Mouse (Mus musculus) 3134 (cell line): ENCODE results near the gene Gtf3c1.

Source experiments
- DNase-seq: peaks from one replicate; pipeline ENCODE4 v3.0.0-alpha.2; 2011; ENCODE audit warnings: low spot score; ENCODE audit not compliant: insufficient read length; ENCODE audit errors: extremely low read depth

Gtf3c1 gene

DNA sequence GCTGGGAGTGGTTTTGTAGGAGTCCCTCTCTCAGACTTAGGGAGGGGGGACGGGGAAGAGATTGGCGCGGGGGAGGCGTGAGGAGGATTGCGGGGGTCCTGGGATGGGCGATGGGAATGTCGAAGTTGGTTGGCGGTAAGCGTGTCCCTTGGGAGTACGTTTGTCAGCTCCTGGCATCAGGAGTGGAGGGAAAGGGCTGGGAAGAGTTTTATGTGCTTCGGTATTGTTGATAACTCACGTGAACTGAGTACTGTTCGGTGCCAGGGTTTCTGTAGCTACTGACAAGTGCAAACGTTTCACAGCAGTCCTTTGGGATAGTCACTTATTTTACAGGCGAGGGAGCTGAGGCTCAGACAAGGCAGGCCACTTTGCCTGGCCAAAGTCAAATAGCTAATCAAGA is 520 bp upstream of the Gtf3c1 start:
- no peak for DNase-seq

DNA sequence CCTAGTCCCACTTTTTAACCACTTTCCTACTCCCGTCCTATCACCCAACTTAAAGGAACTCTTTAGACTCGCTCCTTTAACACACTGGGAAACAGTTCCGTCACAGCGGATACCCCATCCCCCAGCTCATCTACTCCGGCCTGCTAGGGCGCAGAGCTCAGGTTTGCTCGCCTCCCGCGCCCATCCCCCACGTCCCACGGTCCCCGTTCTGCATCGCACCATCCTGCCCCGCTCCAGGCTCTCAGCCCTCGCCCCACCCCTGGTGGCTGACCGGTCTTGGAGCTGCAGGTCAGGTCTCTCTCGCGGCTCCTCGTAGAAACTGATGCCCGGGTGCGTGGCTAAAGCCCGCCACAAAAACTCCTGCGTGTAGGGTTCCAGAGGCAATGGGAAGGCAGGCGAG is 394 bp downstream of the Gtf3c1 start:
- no peak for DNase-seq

DNA sequence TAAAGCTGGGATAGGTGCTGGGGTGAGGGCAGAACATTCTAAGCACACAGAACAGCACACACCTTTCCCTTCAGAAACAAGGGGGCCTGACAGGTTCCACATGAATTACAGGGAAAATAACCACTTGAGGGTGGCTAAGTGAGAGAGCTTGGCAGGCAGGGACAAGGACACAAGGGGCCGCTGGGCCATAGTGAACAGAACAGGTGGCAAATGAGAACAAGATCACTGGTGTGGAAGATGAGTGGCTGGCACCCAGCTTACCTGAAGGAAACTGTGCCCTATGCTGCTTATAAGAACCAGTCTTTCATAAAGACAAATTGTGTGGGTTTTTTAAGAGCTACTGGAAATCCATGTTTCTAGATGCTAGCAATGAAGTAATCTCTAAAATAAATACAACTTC is 4.8 kb downstream of the Gtf3c1 start:
- no peak for DNase-seq

DNA sequence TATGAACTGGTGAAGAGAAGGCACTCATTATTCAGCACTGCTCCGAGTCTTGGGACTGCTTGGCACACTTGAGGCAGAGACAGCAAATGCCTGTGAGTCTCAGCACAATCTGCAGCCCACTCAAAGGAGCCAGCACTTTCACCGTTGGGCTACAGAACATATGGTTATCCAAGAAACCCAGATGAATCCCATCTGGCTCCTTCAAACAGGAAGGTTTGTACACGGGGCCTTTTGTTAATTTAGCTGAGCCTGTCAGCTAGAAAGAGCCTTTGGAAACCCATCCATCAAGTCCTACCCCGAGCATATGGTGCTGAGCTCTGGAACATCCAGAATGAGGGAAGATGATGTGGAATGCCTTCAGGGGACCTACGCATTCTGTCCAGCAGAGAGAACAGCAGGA is 13.5 kb downstream of the Gtf3c1 start:
- DNase-seq = no peak

DNA sequence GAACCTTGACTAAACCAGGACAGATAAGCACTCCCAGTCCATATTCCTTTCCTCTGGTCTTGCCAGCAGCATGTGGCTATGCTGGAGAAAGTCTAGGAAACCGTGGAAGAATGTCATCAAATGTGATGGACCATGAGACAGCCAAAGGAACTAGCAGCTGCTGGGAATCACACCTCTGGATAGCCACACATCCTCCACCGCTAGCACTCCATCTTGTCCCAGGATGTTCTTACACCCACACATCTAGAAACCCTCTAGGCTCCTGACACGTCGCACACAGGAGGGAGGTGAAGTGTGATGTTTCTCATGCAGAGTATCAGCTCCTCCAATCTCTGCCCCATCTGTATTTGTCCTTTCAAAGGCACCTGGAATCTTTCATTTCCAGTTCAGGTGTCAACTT is 17.1 kb downstream of the Gtf3c1 start:
- DNase-seq = no peak

DNA sequence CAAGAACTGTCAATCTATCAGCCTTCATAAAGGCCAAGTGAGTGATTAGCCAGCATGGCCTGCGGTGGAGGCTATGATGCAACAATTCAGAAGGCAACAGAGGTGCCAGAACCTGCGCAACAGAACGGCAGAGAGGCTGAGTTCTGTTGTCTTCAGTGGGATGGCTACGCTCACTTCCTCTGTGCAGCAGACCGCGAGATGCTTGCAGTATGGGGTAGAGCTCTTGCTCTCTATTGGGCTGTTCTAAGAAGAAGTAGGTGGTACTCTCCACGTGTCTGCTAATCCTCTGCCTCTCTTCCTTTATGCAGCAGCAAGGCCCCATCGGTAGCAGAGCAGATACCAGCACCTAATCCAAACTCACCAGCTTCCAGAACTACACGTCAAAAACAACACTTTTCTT is 27.6 kb downstream of the Gtf3c1 start:
- no peak for DNase-seq

DNA sequence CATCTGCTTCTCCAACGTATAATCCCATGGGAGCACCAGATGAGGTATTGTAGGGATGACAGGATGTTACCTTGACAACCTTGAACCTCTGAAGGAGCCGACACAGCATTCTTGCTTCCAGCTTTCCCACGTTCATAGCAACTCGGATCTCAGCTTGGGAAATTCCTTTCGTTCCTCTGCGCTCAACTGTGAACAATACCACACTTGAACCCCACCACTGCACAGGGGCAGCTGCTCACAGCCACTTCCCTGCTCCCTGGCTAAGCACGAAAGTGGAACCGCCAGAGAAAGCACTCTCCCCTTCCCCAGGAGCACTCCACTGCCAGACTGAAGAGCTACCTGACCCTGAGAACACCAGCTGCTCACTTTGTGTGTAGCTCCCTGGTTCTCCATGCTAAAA is 28.8 kb downstream of the Gtf3c1 start:
- DNase-seq = no peak

DNA sequence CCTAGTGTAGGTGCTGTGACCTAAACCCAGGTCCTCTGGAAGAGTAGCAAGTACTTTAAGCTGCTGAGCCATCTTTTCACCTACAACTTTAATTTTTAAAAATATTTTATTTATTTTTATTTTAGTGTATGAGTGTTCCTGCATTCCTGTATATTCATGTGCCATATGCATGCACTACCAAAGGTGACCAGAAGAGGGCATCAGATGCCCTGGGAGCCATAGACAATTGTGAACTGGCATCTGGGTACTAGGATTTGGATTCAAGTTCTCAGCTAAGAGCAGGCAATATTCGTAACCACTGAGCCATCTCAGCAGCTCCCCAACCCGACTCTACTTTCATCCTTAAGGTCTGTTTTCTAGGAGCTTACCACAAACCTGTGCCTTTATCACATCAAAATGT is 32.7 kb downstream of the Gtf3c1 start:
- DNase-seq = no peak

DNA sequence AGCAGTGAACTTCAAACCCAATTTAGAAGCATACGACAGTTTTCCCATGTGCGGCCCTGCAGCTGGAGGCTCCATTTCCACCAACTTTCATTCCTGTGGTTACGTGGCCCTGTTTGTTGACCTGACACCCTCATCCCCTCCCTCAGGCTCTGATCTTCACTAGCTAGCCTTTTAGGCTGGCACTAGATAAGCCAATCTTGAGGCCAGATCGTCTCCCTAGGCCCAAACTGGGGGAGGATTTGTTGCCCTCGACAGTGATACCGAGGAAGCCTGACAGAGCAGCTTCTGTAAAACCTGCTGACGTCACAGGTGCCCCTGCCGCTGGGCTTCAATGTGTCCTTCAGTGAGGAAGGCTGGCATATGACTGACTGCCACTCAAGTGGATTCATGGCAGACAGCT is 36.2 kb downstream of the Gtf3c1 start:
- no peak for DNase-seq

DNA sequence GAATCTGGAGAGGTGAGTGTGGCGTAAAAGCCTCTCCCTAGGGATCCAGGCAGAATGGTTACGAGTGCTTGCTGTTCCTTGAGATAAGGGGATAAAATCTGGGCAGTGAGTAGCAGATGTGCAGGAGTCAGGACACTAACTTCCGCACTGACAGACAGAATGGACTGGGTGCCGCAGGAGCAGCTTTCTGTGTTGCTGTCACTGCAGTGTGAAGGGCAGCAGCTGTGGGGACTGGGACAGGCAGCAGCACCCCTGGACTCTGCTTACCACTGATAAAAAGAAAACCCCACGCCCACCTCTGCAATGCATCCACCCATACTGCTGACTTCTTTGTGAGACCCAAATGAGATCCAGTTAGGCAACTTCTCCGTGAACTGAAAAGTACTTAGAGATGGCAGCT is 36.7 kb downstream of the Gtf3c1 start:
- no peak for DNase-seq

DNA sequence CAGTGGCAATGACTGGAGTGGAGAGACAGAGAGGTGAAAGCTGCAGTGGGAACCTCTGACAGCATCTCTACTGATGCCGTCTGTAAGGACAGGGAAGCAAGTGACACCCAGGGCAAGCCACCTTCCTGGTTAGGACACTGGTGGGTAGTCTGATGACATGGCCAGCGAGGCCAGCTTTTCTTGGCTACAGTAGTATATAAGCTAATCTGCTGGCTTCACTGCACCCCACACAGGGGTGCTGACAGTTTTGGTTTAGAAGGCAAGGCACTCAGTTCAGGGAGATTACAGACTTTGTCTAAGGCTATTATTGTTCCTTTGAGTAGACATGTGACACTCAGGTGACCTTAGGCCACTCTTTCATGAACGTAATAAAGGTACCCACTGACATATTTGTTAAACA is 43.9 kb downstream of the Gtf3c1 start:
- DNase-seq = no peak

DNA sequence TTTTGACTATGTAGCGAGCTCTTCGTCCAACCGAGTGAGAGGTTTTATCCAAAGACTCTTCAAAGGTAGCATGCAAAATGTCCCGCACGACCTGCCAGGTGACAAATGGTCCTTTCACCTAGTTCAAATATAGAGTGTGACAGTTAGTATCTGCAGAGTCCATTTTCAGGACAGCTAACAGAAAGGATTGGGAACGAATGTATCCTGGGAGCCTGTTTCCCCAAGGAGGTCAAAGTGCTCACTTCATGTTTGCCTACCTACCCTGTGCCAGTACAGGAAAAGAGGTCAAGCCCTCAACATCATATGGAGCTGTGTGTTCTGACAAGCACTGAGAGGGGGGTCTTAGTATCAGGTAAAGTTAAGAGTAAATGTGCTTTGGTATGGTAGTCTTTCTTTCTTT is 50.1 kb downstream of the Gtf3c1 start:
- DNase-seq = no peak

DNA sequence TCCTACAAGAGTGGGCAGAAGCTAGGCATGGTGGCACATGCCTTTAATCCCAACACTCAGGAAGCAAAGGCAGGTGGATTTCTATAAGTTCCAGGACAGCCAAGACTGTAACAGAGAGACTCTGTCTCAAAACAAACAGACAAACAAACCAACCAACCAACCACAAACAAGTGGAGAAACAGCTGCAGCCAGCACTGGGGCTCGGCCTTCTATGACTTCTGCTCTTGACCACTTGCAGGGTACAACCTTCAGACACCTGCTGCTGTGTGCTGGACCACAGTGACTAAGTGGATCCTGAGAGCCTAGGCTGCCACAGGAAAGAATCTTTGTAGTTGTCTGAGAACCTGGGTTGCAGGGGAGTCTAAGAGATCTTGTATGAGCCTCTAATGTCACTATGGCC is 58.6 kb downstream of the Gtf3c1 start:
- DNase-seq = no peak

DNA sequence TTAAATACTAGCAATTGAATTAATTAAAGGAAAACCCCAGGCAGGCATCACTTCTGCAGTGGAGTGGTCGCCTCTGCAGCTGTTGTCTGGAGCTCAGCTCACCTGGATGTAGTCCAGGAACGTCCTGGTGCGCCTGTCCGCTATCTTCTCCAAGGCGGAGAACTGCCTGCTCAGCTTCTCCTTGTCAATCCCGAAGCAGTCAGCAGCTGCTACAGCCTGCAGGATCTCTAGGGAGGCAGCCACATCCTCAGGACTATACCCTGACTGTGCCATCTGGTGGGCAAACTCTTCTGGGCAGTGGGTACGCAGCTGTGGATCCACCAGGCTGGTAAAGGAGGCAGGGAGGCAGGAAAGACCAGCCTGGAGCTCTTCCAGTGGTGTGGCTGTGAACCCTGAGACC is 62.2 kb downstream of the Gtf3c1 start:
- DNase-seq = no peak

DNA sequence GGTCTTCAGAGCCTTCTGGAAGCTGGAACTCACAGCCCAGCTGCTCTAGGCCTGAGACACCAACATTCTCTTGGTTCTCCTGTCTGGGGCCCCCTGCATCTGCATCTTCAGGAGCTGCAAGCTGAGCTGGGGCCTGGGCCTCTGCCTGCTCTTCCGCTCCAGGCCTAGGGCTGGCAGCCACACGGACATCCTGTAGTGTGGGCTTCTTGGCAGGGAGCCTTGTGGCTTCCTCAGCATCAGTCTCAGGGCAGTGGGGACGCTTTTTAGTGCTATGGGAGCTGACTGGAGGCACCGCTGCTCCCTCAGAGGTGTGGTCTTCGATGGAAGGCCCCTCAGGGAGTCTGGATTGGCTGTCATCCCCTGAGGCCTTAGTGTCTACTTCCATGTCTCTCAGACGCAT is 63.7 kb downstream of the Gtf3c1 start:
- no peak for DNase-seq

DNA sequence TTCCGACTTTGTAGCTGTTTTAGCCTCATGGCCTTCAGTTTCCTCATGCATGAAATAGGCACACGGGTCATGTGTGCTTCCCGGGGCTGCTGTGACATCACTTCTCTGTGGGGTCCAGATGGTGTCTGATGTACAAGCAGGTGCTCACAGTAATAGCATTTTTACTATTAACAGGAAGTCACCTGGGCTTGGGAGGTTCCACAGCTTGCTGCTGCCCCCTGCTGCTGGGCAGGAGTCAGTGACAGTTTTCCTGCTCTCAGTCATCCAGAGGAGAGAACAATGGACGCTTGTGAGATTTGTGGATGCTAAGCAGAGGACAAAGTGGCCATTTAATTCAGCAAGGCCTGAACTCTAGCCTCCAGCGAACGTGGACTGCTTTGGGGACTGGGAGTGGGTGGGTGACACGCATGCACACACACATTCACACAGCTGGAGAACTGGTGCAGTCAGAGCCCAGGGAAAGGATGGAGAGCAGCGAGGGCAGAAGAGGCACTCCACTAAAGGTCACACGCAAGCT is 68.7 kb downstream of the Gtf3c1 start:
- DNase-seq = no peak

DNA sequence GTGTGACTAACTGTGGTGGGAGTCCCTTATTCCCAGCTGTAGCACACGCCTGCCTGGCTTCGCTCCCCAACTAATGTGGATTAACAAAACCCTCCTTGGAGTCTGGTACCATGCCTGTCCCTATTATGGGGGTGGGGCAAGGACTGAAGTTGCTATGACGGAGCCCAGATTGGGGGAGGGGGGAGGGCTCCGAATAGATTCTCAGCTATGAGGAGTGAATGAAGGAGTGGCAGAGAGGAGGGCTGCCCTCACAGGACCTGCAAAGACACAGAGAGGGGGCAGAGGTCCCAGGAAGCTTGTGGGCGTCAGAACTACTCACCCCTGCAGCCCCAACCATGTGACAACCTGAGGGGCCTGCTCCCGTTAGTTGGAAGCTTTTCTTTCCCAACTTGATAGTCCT is 69.2 kb downstream of the Gtf3c1 start:
- DNase-seq = no peak

DNA sequence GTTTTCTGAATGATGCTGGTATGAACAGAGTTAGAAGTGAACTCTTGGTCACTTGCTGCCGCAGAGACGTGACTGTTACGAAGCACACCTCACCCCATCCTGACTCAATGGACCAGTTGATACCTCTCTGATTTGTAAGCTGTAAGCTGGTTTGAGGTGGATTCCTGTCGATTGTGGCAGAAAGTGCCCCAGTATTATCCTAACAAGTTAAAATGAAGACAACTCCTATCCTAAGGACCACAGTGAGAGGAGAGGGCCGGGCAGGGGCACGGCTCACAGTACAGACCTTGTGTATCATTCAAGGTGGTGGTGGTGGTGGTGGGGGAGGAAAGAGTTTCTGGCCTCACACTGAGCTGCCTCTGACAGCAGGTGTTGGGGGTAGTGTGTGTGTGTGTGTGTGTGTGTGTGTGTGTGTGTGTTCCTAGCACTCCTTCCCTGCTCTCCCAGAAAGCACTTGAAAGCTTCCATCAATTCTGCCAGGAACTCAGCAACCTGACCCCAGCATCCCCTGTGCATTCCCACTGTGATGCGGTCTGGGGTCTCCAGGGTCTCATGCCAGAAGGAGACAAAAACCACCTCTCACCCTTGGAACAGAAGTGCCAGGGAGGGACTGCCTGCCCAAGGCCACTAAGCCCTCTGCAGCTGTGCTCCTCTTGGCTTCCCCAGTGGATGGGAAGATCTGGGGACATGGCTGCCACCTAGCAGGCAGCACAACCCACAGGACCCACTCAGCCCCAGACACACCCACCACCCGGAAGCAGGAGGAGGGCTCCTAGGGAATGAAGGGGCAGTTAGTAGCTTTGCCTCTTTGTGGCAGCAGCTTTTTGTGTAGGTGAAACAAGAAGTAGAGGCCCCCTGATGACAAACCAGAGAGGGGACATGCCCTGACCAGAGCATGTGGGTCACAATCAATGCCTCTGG is 70.1 kb downstream of the Gtf3c1 start:
- no peak for DNase-seq

DNA sequence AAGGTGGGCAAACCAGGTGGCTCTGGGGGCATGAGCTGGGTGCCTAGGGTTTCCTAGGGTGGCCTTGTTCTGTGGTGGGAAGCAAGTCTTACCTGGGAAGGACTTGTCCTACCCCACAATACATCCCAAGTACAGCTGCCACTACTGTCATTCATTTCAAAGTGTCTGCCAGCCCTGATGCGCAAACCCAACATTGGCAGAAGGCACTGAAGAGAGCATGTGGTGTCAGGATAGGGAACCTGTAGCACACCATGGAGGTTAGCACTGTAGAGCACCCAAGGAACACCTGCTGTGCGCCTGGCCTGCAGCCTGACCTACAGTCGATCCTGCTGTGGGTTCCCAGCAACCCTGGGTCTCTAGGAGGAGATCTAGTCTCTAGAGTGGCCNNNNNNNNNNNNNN is 76.6 kb downstream of the Gtf3c1 start:
- DNase-seq = no peak

DNA sequence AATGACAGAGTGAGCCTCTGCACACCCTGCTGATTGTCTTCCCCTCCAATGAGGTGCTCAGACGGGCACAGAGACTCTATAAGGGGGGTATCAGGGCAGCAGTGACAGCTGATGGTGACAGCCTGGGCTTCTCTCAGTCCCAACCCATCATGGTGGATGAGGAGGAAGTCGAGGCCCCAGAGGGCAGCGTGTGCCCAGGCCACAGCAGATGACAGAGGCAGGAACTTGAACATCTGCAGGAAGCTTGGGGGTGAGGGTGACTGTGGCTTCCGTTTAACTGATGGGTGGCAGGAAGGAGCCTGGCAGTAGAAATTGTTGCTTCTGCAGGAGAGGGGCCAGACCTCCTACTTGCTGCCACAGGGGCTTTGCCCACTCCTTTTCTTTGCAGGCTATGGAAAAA is 77.3 kb downstream of the Gtf3c1 start:
- DNase-seq = no peak

DNA sequence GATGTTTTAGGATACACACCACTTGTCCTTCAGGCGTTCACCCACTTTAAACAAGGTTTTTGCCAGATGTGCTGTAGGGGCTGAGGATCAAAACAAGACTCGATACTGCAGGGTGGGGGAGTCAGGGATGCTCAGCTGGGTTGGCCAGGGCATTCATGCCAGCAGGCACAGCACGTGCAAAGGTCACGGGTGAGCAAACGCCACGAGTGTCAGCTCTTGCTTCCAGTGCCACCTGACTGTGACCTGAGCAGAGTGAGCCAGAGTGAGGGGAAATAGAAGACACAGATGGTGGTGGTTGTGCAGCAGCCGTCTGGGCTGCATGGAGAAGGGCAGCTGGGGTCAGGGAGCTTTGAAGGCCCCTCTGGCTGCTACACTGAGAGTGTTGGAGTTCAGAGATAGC is 81.8 kb downstream of the Gtf3c1 start:
- no peak for DNase-seq

DNA sequence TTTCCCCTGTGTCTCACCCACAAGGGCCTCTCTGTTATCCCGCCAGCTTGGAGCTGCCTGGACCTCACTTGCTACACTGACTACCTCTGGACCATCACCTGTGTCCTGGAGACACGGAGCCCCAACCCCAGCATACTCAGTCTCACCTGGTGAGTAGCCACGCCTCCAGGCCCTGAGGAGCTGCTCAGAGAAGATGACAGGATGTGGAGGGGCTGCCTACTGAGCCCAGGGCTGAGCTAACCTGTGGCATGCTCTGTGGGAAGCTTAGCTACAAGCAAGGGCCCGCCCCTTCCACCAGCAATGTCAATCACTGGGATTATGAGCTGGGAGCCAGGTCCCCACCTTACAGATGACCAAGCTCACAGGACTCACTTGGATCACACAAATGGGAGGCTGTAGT is 82.4 kb downstream of the Gtf3c1 start:
- DNase-seq = no peak
